ENCODE assay signal across 26 mouse cellular contexts in genomic region chr5:121342490-121342889, GRCm38 (mm10). TPM values are rescaled to one million over a fixed set of nuclear protein-coding genes. Genes with fewer than 3 reads are reported as not detected.
DNase-seq lines count a peak whose midpoint lies in the region; ATAC-seq and TF ChIP-seq lines count a peak whose summit lies in the region.
"Had no signal": no experiment of that assay in that cellular context is flagged by ENCODE, and none has a peak within 500 bp of the region (broad histone marks: within the 10 kb centered on the region; RNA-seq: fewer than 3 reads in every experiment).

No protein-coding gene starts in this region.

- H3K4me1 ChIP-seq in liver, embryonic 13.5 days (replicated peaks), result peaks cover 6% of the 10 kb centered on the region; the same call in 1 of the 2 replicates
- no peaks in the 10 kb centered on the region for H3K4me1 ChIP-seq in liver, embryonic 11.5 days (replicated peaks; ENCODE audit: control insufficient read depth, insufficient read depth, low read length)
- H3K4me1 ChIP-seq in cortical plate, adult 2 months (ENCODE audit: control insufficient read depth, insufficient read depth, low read length), result peaks cover 6% of the 10 kb centered on the region
- H3K4me1 ChIP-seq: forebrain, embryonic 12.5 days; hindbrain, embryonic 13.5 days; liver, embryonic 15.5 days; lung, embryonic 15.5 days had no signal

- H3K27me3 ChIP-seq in liver, embryonic 13.5 days, result no peaks in the 10 kb centered on the region
- H3K27me3 ChIP-seq in liver, embryonic 11.5 days (replicated peaks; ENCODE audit: control insufficient read depth, insufficient read depth, low read length), result no peaks in the 10 kb centered on the region
- H3K27me3 ChIP-seq: embryonic facial prominence, embryonic 15.5 days; forebrain, embryonic 12.5 days; hindbrain, embryonic 13.5 days; liver, embryonic 15.5 days; lung, embryonic 15.5 days had no signal

- TF ChIP-seq POLR2A in cortical plate, adult 2 months (IDR thresholded peaks at IDR 0.05; ENCODE audit: extremely low read depth, insufficient read depth, low read length), result no peak

- peak; percentile 66 for DNase-seq in cerebellum, adult 9-11 months
- no peak for DNase-seq in cerebellum, adult 11 months
- no peak for DNase-seq in liver, embryonic 13.5 days
- DNase-seq in liver, embryonic 11.5 days (ENCODE audit: low spot score), result no peak
- DNase-seq in Muller cell, postnatal 12 days (ENCODE audit: inconsistent ontology term), result no peak
- DNase-seq: adrenal gland, adult 8-10 months; B cell, adult 2 months; gastrocnemius, postnatal 25 days; heart, adult 18-20 months; heart, postnatal 36 days; kidney, adult 8-10 months; kidney, postnatal 4 days; midbrain, embryonic 14.5 days; retina, postnatal 1 day; right cerebral cortex, postnatal 14 days; thymus, postnatal 4 days had no signal

- TF ChIP-seq CTCF in cortical plate, adult 2 months (IDR thresholded peaks at IDR 0.05; ENCODE audit: extremely low read depth, insufficient read depth, low read length), result no peak

- H3K9me3 ChIP-seq in liver, embryonic 13.5 days (replicated peaks), result no peaks in the 10 kb centered on the region
- H3K9me3 ChIP-seq in liver, embryonic 11.5 days (ENCODE audit: control insufficient read depth, low read length), result no peaks in the 10 kb centered on the region
- H3K9me3 ChIP-seq: embryonic facial prominence, embryonic 15.5 days; forebrain, embryonic 12.5 days; hindbrain, embryonic 13.5 days; liver, embryonic 15.5 days; lung, embryonic 15.5 days had no signal

- 88% methylated on average over 11 of the region's 11 CpGs for WGBS in liver, embryonic 13.5 days (ENCODE audit: insufficient replicate concordance)
- WGBS in liver, embryonic 11.5 days, result 93% methylated on average over 11 of the region's 11 CpGs
- 88% methylated on average over 11 of the region's 11 CpGs for WGBS in macrophage (ENCODE audit: missing documents)

- H3K36me3 ChIP-seq in liver, embryonic 13.5 days, result peaks cover 98% of the 10 kb centered on the region
- H3K36me3 ChIP-seq in liver, embryonic 11.5 days (ENCODE audit: control insufficient read depth, insufficient read depth, low read length), result peaks cover 52% of the 10 kb centered on the region
- peaks cover 8% of the 10 kb centered on the region; the same call in 1 of the 2 replicates for H3K36me3 ChIP-seq in macrophage (ENCODE audit: inconsistent target)

- H3K9ac ChIP-seq in liver, embryonic 13.5 days, result no peak overlapping the region
- no peak overlapping the region for H3K9ac ChIP-seq in liver, embryonic 11.5 days (ENCODE audit: low read depth, low read length)
- H3K9ac ChIP-seq: embryonic facial prominence, embryonic 15.5 days; forebrain, embryonic 12.5 days; hindbrain, embryonic 13.5 days; liver, embryonic 15.5 days; lung, embryonic 15.5 days had no signal

- H3K4me3 ChIP-seq in liver, embryonic 13.5 days (replicated peaks), result no peak overlapping the region
- H3K4me3 ChIP-seq in liver, embryonic 11.5 days (ENCODE audit: low read depth, low read length), result no peak overlapping the region
- no peak overlapping the region for H3K4me3 ChIP-seq in cortical plate, adult 2 months (ENCODE audit: insufficient read depth, low read length)
- H3K4me3 ChIP-seq in macrophage (ENCODE audit: inconsistent target), result no peak overlapping the region
- H3K4me3 ChIP-seq: embryonic facial prominence, embryonic 15.5 days; forebrain, embryonic 12.5 days; hindbrain, embryonic 13.5 days; liver, embryonic 15.5 days; lung, embryonic 15.5 days had no signal

- H3K27ac ChIP-seq in liver, embryonic 13.5 days, result no peak overlapping the region
- no peak overlapping the region for H3K27ac ChIP-seq in liver, embryonic 11.5 days (ENCODE audit: low read depth, low read length)
- peak overlapping the region; percentile 42; the same call in 1 of the 2 replicates for H3K27ac ChIP-seq in cortical plate, adult 2 months (ENCODE audit: insufficient read depth, low read length)
- peak overlapping the region; percentile 58; the same call in 1 of the 2 replicates for H3K27ac ChIP-seq in macrophage
- H3K27ac ChIP-seq: embryonic facial prominence, embryonic 15.5 days; forebrain, embryonic 12.5 days; hindbrain, embryonic 13.5 days; kidney, postnatal 0 days; liver, embryonic 15.5 days; lung, embryonic 15.5 days had no signal

- H3K79me2 ChIP-seq in macrophage (ENCODE audit: inconsistent target), result no peaks in the 10 kb centered on the region

- ATAC-seq in liver, embryonic 13.5 days (ENCODE audit: low read depth), result 0 out of 2 replicates have a peak, but pooled peaks have one; percentile 14
- ATAC-seq in liver, embryonic 11.5 days (replicated peaks; ENCODE audit: low FRiP score), result no peak
- ATAC-seq: intestine, embryonic 16.5 days had no signal

- H3K4me2 ChIP-seq in liver, embryonic 13.5 days, result no peak overlapping the region
- H3K4me2 ChIP-seq in liver, embryonic 11.5 days, result no peak overlapping the region
- H3K4me2 ChIP-seq: embryonic facial prominence, embryonic 15.5 days; forebrain, embryonic 12.5 days; heart, embryonic 11.5 days; hindbrain, embryonic 13.5 days; liver, embryonic 15.5 days; lung, embryonic 15.5 days had no signal

RNA-seq across cellular contexts. Expression of gene Trafd1, which starts 42.9 kb away (rescaled TPM):
- polyA plus RNA-seq in liver, embryonic 13.5 days (2015; fragmentation: Nextera tagmentation; extraction: Ambion mirVana), result 19.7 and 21.4 TPM in 2 replicates
- 36.7 and 38.6 TPM in 2 replicates for polyA plus RNA-seq in liver, embryonic 11.5 days (2014; fragmentation: Nextera tagmentation; extraction: Ambion mirVana)
- polyA plus RNA-seq in cortical plate, adult 2 months (2012; rRNA removed), result 124 and 134 TPM in 2 replicates
- 1,000 to 10,000 TPM in 14 of 26 experiments, 100 to 1,000 TPM in 12; 286 to 2,059 (median 1,214) TPM for total RNA-seq in macrophage (2018; cell fraction: chromatin; rRNA removed)
- 100 to 1,000 TPM; 129 to 462 (median 246) TPM for total RNA-seq in macrophage (2018; cell fraction: cytosol; rRNA removed)
- total RNA-seq in macrophage (2018; cell fraction: nucleus; rRNA removed), result 1,000 to 10,000 TPM in 9 of 26 experiments, 100 to 1,000 TPM in 17; 314 to 1,459 (median 713) TPM
- polyA plus RNA-seq in macrophage (2018), result 97.3 to 304 TPM (median 148 TPM) in 3 replicates

RNA-seq across cellular contexts. Expression of gene Naa25, which starts 55.2 kb away (rescaled TPM):
- polyA plus RNA-seq in liver, embryonic 13.5 days (2015; fragmentation: Nextera tagmentation; extraction: Ambion mirVana), result 32.8 and 37.7 TPM in 2 replicates
- 59.5 and 64.2 TPM in 2 replicates for polyA plus RNA-seq in liver, embryonic 11.5 days (2014; fragmentation: Nextera tagmentation; extraction: Ambion mirVana)
- polyA plus RNA-seq in cortical plate, adult 2 months (2012; rRNA removed), result 21.6 TPM in 2 replicates
- total RNA-seq in macrophage (2018; cell fraction: chromatin; rRNA removed), result 100 to 1,000 TPM in 5 of 26 experiments, 10 to 100 TPM in 21; 14.6 to 150 (median 64.0) TPM
- total RNA-seq in macrophage (2018; cell fraction: cytosol; rRNA removed), result 10 to 100 TPM in 24 of 26 experiments, 1 to 10 TPM in 2; 9.0 to 45.8 (median 21.5) TPM
- 100 to 1,000 TPM in 1 of 26 experiments, 10 to 100 TPM in 25; 12.1 to 113 (median 58.2) TPM for total RNA-seq in macrophage (2018; cell fraction: nucleus; rRNA removed)
- 15.3 to 23.7 TPM (median 17.0 TPM) in 3 replicates for polyA plus RNA-seq in macrophage (2018)

Comparison
In these comparisons a context has a peak if more than half of its experiments do, and no peak if none do; other contexts are left out.
1. H3K27ac ChIP-seq: peak in cortical plate, adult 2 months (single experiment) and macrophage (single experiment); none in liver, embryonic 13.5 days (single experiment) and liver, embryonic 11.5 days (single experiment).